Mouse (Mus musculus): Measurements from ENCODE around the gene Lix1l.

GRCm38 (mm10) chr3:96595661-96596060 lies 5.3 kb upstream of the Lix1l start:
- TF ChIP-seq EP300 (IDR thresholded peaks at IDR 0.05; ENCODE audit: insufficient read depth, low read depth, low read length) (no peak), CTCF (IDR thresholded peaks at IDR 0.05) (no peak)

Data from heart, adult 2 months (tissue).